Mouse (Mus musculus): Measurements from ENCODE around the gene Sycn.

Sycn gene

GRCm38 (mm10) chr7:28586663-28587411 lies 46.2 kb downstream of the Sycn start:
- no peak for DNase-seq (ENCODE audit: low spot score)

GRCm38 (mm10) chr7:28587644-28588043 lies 47.0 kb downstream of the Sycn start:
- no peak for DNase-seq (ENCODE audit: low spot score)
